Mouse (Mus musculus) forebrain, embryonic 11.5 days (tissue): ENCODE data around the gene Clrn3. TPM values are rescaled to one million over a fixed set of nuclear protein-coding genes. Genes with fewer than 3 reads are reported as not detected.

Experiments
- microRNA counts: library from miRNA; unstranded; fragments of <30 nt; microRNA quantifications from one replicate; lab custom pipeline; 2015
- microRNA-seq: library from miRNA; unstranded; fragments of <30 nt; microRNA quantifications from one replicate; pipeline ENCODE4, GENCODE M21; 2016; ENCODE audit not compliant: insufficient number of aligned reads
- polyA plus RNA-seq: library from polyadenylated mRNA; unstranded; fragments of >200 nt; fragmentation: Nextera tagmentation; extraction: Ambion mirVana; gene quantifications from 2 replicates; pipeline ENCODE4 v1.2.1, GENCODE M21; 2014

The Clrn3 gene
- polyA plus RNA-seq, 1 experiment from 2014 or later = not detected

MicroRNAs encoded within 50 kb of the gene (microRNA counts, 519-probe panel; counts per million panel counts)
- 31.2 counts per million for microRNA mmu-miR-1962 (lab: Ali Mortazavi, UCI)

Small RNA genes within 50 kb of the gene (microRNA-seq; reads per million reads assigned to microRNA genes)
- not detected for gene Mir1962

Other genes with a start within 250 kb of the Clrn3 start
- 0.91 and 1.1 TPM in 2 replicates for gene Foxi2, start 118.3 kb downstream of the Clrn3 start, polyA plus RNA-seq
- gene Ptpre, start 8.8 kb upstream of the Clrn3 start, polyA plus RNA-seq = 0.77 and 0.85 TPM in 2 replicates
- 66.7 and 76.5 TPM in 2 replicates for gene Mki67, start 187.7 kb upstream of the Clrn3 start, polyA plus RNA-seq